Mouse (Mus musculus) embryonic fibroblast, embryonic 13.5 days (primary cell): ENCODE measurements around the gene Sh3bp1. TPM values are rescaled to one million over a fixed set of nuclear protein-coding genes. Genes with fewer than 3 reads are reported as not detected.

Experiments used
- H3K27ac ChIP-seq: 2 replicates; pipeline ENCODE4 v1.5.1; 2012; ENCODE audit warnings: low read length, control low read depth, inconsistent platforms; ENCODE audit not compliant: insufficient read depth
- H3K4me1 ChIP-seq: 2 replicates; pipeline ENCODE4 v1.6.1; 2011; ENCODE audit warnings: low read length; ENCODE audit not compliant: control insufficient read depth, insufficient read depth
- H3K4me3 ChIP-seq: 2 replicates; pipeline ENCODE4 v1.5.1; 2011; ENCODE audit warnings: mild to moderate bottlenecking, control low read depth, low read length; ENCODE audit not compliant: insufficient read depth
- CTCF ChIP-seq: IDR thresholded peaks from 2 replicates; pipeline ENCODE4 v1.5.1; 2011; ENCODE audit warnings: mild to moderate bottlenecking, control low read depth, low read length, moderate library complexity, borderline replicate concordance; ENCODE audit not compliant: insufficient read depth
- POLR2A ChIP-seq: IDR thresholded peaks from 2 replicates; pipeline ENCODE4 v1.6.1; 2011; ENCODE audit warnings: low read depth, mild to moderate bottlenecking, control low read depth, low read length, moderate library complexity
- polyA plus RNA-seq: library from polyadenylated mRNA; stranded (reverse); fragments of >200 nt; gene quantifications from 2 replicates; pipeline ENCODE4 v1.2.4, GENCODE M21; 2011; ENCODE audit warnings: low read depth; ENCODE audit not compliant: missing spikeins, insufficient read length

Gene Sh3bp1
- polyA plus RNA-seq, 1 experiment = 44.1 TPM

- no peak overlapping the region for H3K4me3 ChIP-seq
- no peak overlapping the region for H3K27ac ChIP-seq
- H3K4me1 ChIP-seq = no peaks in the 10 kb centered on the region
- TF ChIP-seq CTCF (no peak), POLR2A (no peak)
These were observed 2.1 kb upstream of the Sh3bp1 start for GRCm38 (mm10) chr15:78897488-78897887.

- H3K27ac ChIP-seq = no peak overlapping the region
- H3K4me1 ChIP-seq = no peaks in the 10 kb centered on the region
- no peak overlapping the region for H3K4me3 ChIP-seq
- TF ChIP-seq POLR2A (no peak), CTCF (no peak)
These were observed 1.0 kb upstream of the Sh3bp1 start for GRCm38 (mm10) chr15:78898507-78899001.

DNA sequence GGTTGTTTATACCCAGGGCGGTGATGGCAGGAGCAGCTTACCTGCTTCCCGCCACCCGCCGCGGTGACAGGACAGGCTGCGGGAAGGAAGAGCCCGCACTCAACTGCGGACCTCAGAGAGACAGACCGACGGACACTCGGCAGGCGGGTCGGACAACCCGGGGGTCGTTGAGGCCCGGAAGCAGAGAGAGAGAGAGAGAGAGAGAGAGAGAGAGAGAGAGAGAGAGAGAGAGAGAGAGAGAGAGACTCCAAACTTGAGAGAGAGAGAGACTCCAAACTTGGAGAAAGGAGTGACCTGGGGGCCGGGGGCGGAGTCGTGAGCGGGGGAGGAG is 194 bp upstream of the Sh3bp1 start, which contains the start of gene Gm49510:
Gene Gm49510 (plus strand): TSS at position 259 of the 331 bp plus-strand sequence.
- Histone ChIP-seq H3K27ac (peak within 1 kb of the TSS; percentile 35), H3K4me3 (peak within 1 kb of the TSS; percentile 91), H3K4me1 (no peaks in the 10 kb centered on the region)
- TF ChIP-seq POLR2A (no peak), CTCF (no peak)

DNA sequence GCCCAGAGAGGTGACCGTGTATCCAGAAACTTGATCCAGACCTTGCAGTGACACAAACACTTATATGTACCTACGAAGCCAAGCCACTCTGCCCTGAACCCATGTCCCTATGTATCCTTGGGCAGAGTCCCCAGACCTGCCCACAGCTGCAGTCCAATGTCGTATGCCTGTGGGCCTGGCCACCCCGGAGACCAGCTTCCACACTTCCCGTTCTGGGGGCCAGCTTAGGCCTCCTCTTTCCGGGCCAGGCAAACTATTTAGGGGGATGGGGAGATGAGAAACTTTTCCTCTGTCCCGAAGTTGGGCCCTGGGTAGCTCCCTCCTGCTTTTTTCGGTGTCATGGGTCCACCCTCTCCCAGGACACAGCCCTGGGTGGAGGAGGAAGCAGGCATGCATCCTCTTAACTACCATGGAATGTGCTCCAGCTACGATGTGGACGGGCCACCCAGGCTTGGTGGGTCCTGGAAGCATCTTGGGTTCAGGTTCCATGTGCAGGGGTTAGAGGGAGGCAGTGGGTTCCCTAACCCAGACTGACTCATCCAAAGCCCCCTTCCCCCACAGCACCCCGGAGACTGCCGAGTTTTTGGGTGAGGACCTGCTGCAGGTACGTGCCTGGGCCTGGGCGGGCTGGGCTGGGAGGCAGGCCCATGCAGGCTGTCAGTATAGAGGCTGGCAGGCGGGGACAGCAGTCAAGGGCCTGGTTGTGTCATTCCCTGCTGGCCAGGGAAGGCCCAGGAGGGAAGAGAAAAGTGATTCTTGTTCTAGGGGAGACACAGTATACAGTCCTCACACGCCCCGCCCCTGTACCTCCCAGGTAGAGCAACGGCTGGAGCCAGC is 1.2 kb downstream of the Sh3bp1 start:
- H3K27ac ChIP-seq = peak overlapping the region; percentile 35
- no peaks in the 10 kb centered on the region for H3K4me1 ChIP-seq
- TF ChIP-seq CTCF (no peak), POLR2A (0 out of 2 replicates have a peak, but pooled peaks have one; percentile 14)
- H3K4me3 ChIP-seq = peak overlapping the region; percentile 91

DNA sequence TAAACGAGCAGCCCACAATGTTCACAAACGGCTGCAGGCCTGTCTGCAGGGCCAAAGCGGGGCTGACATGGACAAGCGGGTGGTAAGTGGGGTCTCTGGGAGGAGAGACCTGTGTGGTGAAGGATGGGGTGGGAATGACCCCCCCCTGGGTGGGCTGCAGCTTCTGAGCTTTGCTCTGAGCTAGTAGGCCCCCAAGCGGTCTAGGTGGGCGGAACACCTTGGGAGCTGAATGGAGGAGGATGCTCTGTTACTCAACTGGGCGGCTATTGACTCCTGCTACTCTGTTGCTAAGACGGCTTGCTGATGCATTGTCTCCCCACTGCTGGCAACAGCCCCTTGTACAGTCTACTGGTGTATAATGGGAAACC is 1.8 kb downstream of the Sh3bp1 start:
- Histone ChIP-seq H3K4me3 (peak overlapping the region; percentile 91), H3K4me1 (no peaks in the 10 kb centered on the region), H3K27ac (no peak overlapping the region)
- TF ChIP-seq POLR2A (no peak), CTCF (no peak)

DNA sequence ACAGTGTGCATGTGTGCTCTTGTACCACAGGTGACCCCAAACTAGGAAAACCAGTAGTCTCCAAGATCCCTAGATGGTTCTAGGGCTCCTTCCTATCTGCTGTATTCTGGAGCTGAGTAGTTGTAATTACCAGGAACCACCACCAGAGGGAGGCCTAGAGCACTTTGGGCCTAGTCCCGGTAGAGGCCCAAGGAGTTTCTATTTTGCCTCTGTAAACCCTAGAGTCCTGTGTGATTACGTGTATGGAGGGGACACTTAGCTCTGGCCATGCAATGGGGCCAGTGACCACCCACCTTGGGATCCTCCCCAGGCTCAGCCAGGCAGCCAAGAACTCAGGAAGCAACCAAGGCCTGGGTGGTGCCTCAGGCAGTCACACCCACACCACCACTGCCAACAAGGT is 3.7 kb downstream of the Sh3bp1 start:
- Histone ChIP-seq H3K27ac (no peak overlapping the region), H3K4me1 (no peaks in the 10 kb centered on the region), H3K4me3 (no peak overlapping the region)
- TF ChIP-seq CTCF = peak; percentile 47; the same call in 1 of the 2 replicates
- TF ChIP-seq POLR2A = no peak

GRCm38 (mm10) chr15:78908399-78908798 is 8.8 kb downstream of the Sh3bp1 start:
- no peak overlapping the region for H3K27ac ChIP-seq
- H3K4me1 ChIP-seq = no peaks in the 10 kb centered on the region
- TF ChIP-seq POLR2A (no peak), CTCF (no peak)
- no peak overlapping the region for H3K4me3 ChIP-seq

DNA sequence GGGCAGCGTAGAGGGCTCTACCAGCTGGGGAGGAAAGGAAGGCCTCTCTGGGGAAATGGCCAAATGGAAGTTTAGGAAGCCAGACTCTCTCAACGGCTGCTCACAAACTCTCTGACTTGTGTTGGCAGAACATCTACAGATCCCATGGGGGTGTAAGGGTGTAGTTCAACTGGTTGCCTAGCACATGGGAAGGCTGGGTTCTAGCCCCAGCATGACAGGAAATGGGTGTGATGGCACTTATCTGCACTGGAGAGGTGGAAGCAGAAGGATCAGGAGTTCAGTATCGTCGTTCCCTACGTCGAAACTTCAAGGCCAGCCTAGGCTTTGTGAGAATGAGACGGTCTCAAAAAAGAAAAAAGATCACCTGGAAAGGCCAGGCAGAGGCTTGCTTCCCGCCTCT is 9.4 kb downstream of the Sh3bp1 start:
- no peaks in the 10 kb centered on the region for H3K4me1 ChIP-seq
- H3K4me3 ChIP-seq = no peak overlapping the region
- no peak overlapping the region for H3K27ac ChIP-seq
- TF ChIP-seq POLR2A (no peak), CTCF (no peak)

- TF ChIP-seq POLR2A (no peak), CTCF (peak; percentile 35; the same call in 1 of the 2 replicates)
- H3K27ac ChIP-seq = no peak overlapping the region
- no peak overlapping the region for H3K4me3 ChIP-seq
- H3K4me1 ChIP-seq = peaks cover 2% of the 10 kb centered on the region; the same call in 1 of the 2 replicates
These were observed 12.5 kb downstream of the Sh3bp1 start for GRCm38 (mm10) chr15:78912040-78912439.

GRCm38 (mm10) chr15:78913632-78914090 is 14.1 kb downstream of the Sh3bp1 start, which contains the start of gene Pdxp:
Gene Pdxp, plus strand, starts transcription at chr15:78913919.
- Histone ChIP-seq H3K4me1 (peaks cover 2% of the 10 kb centered on the region; the same call in 1 of the 2 replicates), H3K4me3 (peak within 1 kb of the TSS; percentile 41), H3K27ac (no peak within 1 kb of the TSS)
- TF ChIP-seq CTCF = no peak
- TF ChIP-seq POLR2A = peak; percentile 65
